Mouse (Mus musculus) C2C12 (cell line): ENCODE measurements at regions not wholly inside any gene's neighbourhood (a gene's known extent, or its start where the extent isn't known, plus 50 kb on each side); places are given as distances from the start of the nearest gene placed in this dataset.

Experiments
- CEBPB ChIP-seq: IDR thresholded peaks from one replicate; pipeline ENCODE4 v1.6.1; 2011; ENCODE audit warnings: low read depth, mild to moderate bottlenecking, control low read depth, moderate library complexity
- CTCF ChIP-seq: IDR thresholded peaks from one replicate; pipeline ENCODE4 v1.5.1; 2011; ENCODE audit not compliant: control insufficient read depth, insufficient read depth, insufficient read length
- MAX ChIP-seq: IDR thresholded peaks from one replicate; pipeline ENCODE4 v1.6.1; 2011; ENCODE audit warnings: mild to moderate bottlenecking, control low read depth
- MYOG ChIP-seq: IDR thresholded peaks from one replicate; pipeline ENCODE4 v1.6.1; 2011; ENCODE audit not compliant: control insufficient read depth, insufficient read length; ENCODE audit errors: extremely low read depth

DNA sequence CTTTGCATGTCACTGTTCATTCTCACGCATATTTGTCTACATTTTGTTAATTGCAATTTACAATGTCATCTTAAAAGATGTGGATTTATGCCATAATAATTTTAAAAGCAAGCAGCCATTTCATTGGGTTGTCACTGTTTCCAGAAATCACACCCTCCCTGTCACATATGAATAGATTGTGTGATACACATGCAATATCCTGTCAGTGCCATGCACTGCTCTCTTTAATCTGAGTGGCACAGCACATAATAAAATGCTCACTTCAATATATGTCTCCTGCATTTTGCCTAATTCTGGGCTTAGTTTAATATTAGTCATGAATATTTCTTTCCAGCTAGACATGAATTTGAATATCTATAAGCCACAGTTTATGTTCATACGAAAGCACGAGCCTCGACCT, 56.1 kb upstream of the 1700008P02Rik start:
- TF ChIP-seq CTCF (no peak), MAX (no peak), CEBPB (no peak), MYOG (no peak)
